Mouse (Mus musculus) midbrain, postnatal 0 days (tissue): ENCODE data around the gene Zfp952. TPM values are rescaled to one million over a fixed set of nuclear protein-coding genes. Genes with fewer than 3 reads are reported as not detected.
A peak's percentile ranks its signal among the peaks of the same experiment; 100 is the strongest.

Experiments used
- ATAC-seq: fragments of 200-750 bp; cut with Nextera tagmentation; 2 replicates; pipeline ENCODE4 v1.8.0; 2017; ENCODE audit warnings: moderate number of reproducible peaks, mild to moderate bottlenecking, moderate TSS enrichment, moderate library complexity; ENCODE audit not compliant: low FRiP score
- DNase-seq: peaks from one replicate; pipeline ENCODE4 v3.0.0-alpha.2; 2015; ENCODE audit warnings: low spot score
- H3K27ac ChIP-seq: fragments of 300-500 bp; sonication (generic); 2 replicates; pipeline ENCODE4 v1.5.1; 2014; ENCODE audit warnings: low read depth, mild to moderate bottlenecking, low read length, mixed read lengths
- H3K27me3 ChIP-seq: fragments of 300-500 bp; sonication (generic); 2 replicates; pipeline ENCODE4 v1.6.1; 2014; ENCODE audit warnings: low read length, control low read depth, mixed read lengths; ENCODE audit not compliant: insufficient read depth
- H3K36me3 ChIP-seq: fragments of 300-500 bp; sonication (generic); 2 replicates; pipeline ENCODE4 v1.6.1; 2014; ENCODE audit warnings: low read length, control low read depth, mixed read lengths; ENCODE audit not compliant: insufficient read depth
- H3K4me1 ChIP-seq: fragments of 300-500 bp; sonication (generic); 2 replicates; pipeline ENCODE4 v1.6.1; 2014; ENCODE audit warnings: mild to moderate bottlenecking, control low read depth, antibody characterized with exemption, low read length, mixed read lengths; ENCODE audit not compliant: insufficient read depth
- H3K4me2 ChIP-seq: fragments of 300-500 bp; sonication (generic); 2 replicates; pipeline ENCODE4 v1.6.1; 2014; ENCODE audit warnings: low read depth, mild to moderate bottlenecking, low read length, mixed read lengths; ENCODE audit not compliant: poor library complexity, severe bottlenecking
- H3K4me3 ChIP-seq: fragments of 300-500 bp; sonication (generic); 2 replicates; pipeline ENCODE4 v1.5.1; 2014; ENCODE audit warnings: low read depth, mild to moderate bottlenecking, low read length, moderate library complexity
- H3K9ac ChIP-seq: fragments of 300-500 bp; sonication (generic); replicated peaks from 2 replicates; pipeline ENCODE4 v1.6.1; 2014; ENCODE audit warnings: mild to moderate bottlenecking, low read length, moderate library complexity, mixed read lengths; ENCODE audit not compliant: poor library complexity, severe bottlenecking
- H3K9me3 ChIP-seq: fragments of 300-500 bp; sonication (generic); 2 replicates; pipeline ENCODE4 v1.6.1; 2016; ENCODE audit warnings: low read length, control low read depth
- CTCF ChIP-seq: IDR thresholded peaks from 2 replicates; pipeline ENCODE4 v1.5.1; 2016; ENCODE audit warnings: antibody characterized with exemption, mild to moderate bottlenecking
- WGBS: fragments of 180-500 bp; shearing (Covaris S2); extraction: QIAGEN DNeasy Blood & Tissue Kit; methylation state at CpG from one replicate; pipeline ENCODE4 v1.1.7; 2014; 5-methylcytosine and 5-hydroxymethylcytosine counted together
- polyA plus RNA-seq: library from polyadenylated mRNA; unstranded; fragments of >200 nt; fragmentation: Nextera tagmentation; extraction: Ambion mirVana; gene quantifications from 2 replicates; pipeline ENCODE4 v1.2.1, GENCODE M21; 2015
- total RNA-seq: library from RNA; depleted of rRNA; stranded (reverse); fragments of >200 nt; gene quantifications from 2 replicates; pipeline ENCODE4 v1.2.3, GENCODE M21; 2014; rRNA removed

Zfp952 gene
- total RNA-seq (9.9 and 15.7 TPM in 2 replicates), polyA plus RNA-seq (12.1 TPM in 2 replicates)

- 2% methylated on average over 21 of the region's 21 CpGs for WGBS
- TF ChIP-seq CTCF: peak; percentile 25; the same call in 1 of the 2 replicates
- H3K4me3 ChIP-seq: peak within 1 kb of the TSS; percentile 73
- H3K4me2 ChIP-seq: peak within 1 kb of the TSS; percentile 83
- peak within 1 kb of the TSS; percentile 88 for H3K27ac ChIP-seq
- peaks cover 4% of the 10 kb centered on the region; the same call in 1 of the 2 replicates for H3K4me1 ChIP-seq
- H3K27me3 ChIP-seq: no peaks in the 10 kb centered on the region
- no peaks in the 10 kb centered on the region for H3K9me3 ChIP-seq
- peaks cover 4% of the 10 kb centered on the region; the same call in 1 of the 2 replicates for H3K36me3 ChIP-seq
- DNase-seq: peak; percentile 96
- peak within 1 kb of the TSS; percentile 84 for H3K9ac ChIP-seq
- peak; percentile 98 for ATAC-seq
These were observed at the start of gene Zfp952 for GRCm38 (mm10) chr17:32992699-32993474. TSS of gene Zfp952 (plus strand) at chr17:32993129.

GRCm38 (mm10) chr17:32943661-32944060, 49.3 kb upstream of the Zfp952 start:
- no peaks in the 10 kb centered on the region for H3K9me3 ChIP-seq
- DNase-seq (no peak), ATAC-seq (no peak)
- WGBS: 92% methylated on average over 3 of the region's 3 CpGs
- no peak overlapping the region for H3K27ac ChIP-seq
- no peaks in the 10 kb centered on the region for H3K36me3 ChIP-seq
- H3K4me1 ChIP-seq: no peaks in the 10 kb centered on the region; the same call in 1 of the 2 replicates
- no peak overlapping the region for H3K4me2 ChIP-seq
- H3K4me3 ChIP-seq: no peak overlapping the region
- TF ChIP-seq CTCF: no peak
- no peak overlapping the region for H3K9ac ChIP-seq
- H3K27me3 ChIP-seq: no peaks in the 10 kb centered on the region

- no peak overlapping the region for H3K27ac ChIP-seq
- no peak for ATAC-seq
- peak; percentile 31; the same call in 1 of the 2 replicates for TF ChIP-seq CTCF
- no peak overlapping the region for H3K4me3 ChIP-seq
- H3K36me3 ChIP-seq: no peaks in the 10 kb centered on the region
- no peaks in the 10 kb centered on the region for H3K9me3 ChIP-seq
- H3K27me3 ChIP-seq: no peaks in the 10 kb centered on the region
- no peak overlapping the region for H3K9ac ChIP-seq
- H3K4me2 ChIP-seq: no peak overlapping the region
- H3K4me1 ChIP-seq: no peaks in the 10 kb centered on the region; the same call in 1 of the 2 replicates
- DNase-seq: no peak
- WGBS: 57% methylated on average over 3 of the region's 3 CpGs
These were observed 48.4 kb upstream of the Zfp952 start for GRCm38 (mm10) chr17:32944402-32945035.

- no peak for ATAC-seq
- H3K27me3 ChIP-seq: no peaks in the 10 kb centered on the region
- WGBS: 68% methylated on average over 9 of the region's 9 CpGs
- no peak for DNase-seq
- no peaks in the 10 kb centered on the region for H3K9me3 ChIP-seq
- peak overlapping the region; percentile 34; the same call in 1 of the 2 replicates for H3K27ac ChIP-seq
- no peak for TF ChIP-seq CTCF
- no peaks in the 10 kb centered on the region; the same call in 1 of the 2 replicates for H3K4me1 ChIP-seq
- H3K4me3 ChIP-seq: peak overlapping the region; percentile 43
- H3K4me2 ChIP-seq: peak overlapping the region; percentile 68
- H3K9ac ChIP-seq: peak overlapping the region; percentile 51
- H3K36me3 ChIP-seq: no peaks in the 10 kb centered on the region
These were observed 46.2 kb upstream of the Zfp952 start for GRCm38 (mm10) chr17:32946716-32947115.

- ATAC-seq (peak; percentile 93), DNase-seq (peak; percentile 93)
- 31% methylated on average over 12 of the region's 12 CpGs for whole genome bisulfite sequencing
- no peaks in the 10 kb centered on the region for H3K27me3 ChIP-seq
- H3K4me2 ChIP-seq: peak within 1 kb of the TSS; percentile 68
- no peaks in the 10 kb centered on the region for H3K36me3 ChIP-seq
- TF ChIP-seq CTCF: no peak
- H3K4me1 ChIP-seq: no peaks in the 10 kb centered on the region; the same call in 1 of the 2 replicates
- peak within 1 kb of the TSS; percentile 43 for H3K4me3 ChIP-seq
- no peaks in the 10 kb centered on the region for H3K9me3 ChIP-seq
- peak within 1 kb of the TSS; percentile 48 for H3K27ac ChIP-seq
- peak within 1 kb of the TSS; percentile 51 for H3K9ac ChIP-seq
These were observed 45.6 kb upstream of the Zfp952 start, which contains the start of gene Cyp4f13 for GRCm38 (mm10) chr17:32947215-32947914. TSS of gene Cyp4f13 (minus strand) at chr17:32947402.
